Mouse (Mus musculus): ENCODE measurements around the gene Serpinb9g. TPM values are rescaled to one million over a fixed set of nuclear protein-coding genes. Genes with fewer than 3 reads are reported as not detected.

The Serpinb9g gene
- total RNA-seq (2023) = not detected

GRCm38 (mm10) chr13:33484490-33484889, at the start of gene Serpinb9g:
Gene Serpinb9g, plus strand, starts transcription at chr13:33484790.

Other genes with a start within 250 kb of the Serpinb9g start
- not detected for gene Serpinb9e, start 235.2 kb upstream of the Serpinb9g start, total RNA-seq (2023)
- not detected for gene Serpinb9f, start 160.7 kb upstream of the Serpinb9g start, total RNA-seq (2023)
- not detected for gene Gm11397, start 89.0 kb upstream of the Serpinb9g start, total RNA-seq (2023)
- gene Serpinb6d, start 176.6 kb downstream of the Serpinb9g start, total RNA-seq (2023) = not detected

All from B cell, adult 67 days (primary cell).